Mouse (Mus musculus) left cerebral cortex, postnatal 25 days (tissue): ENCODE results near the gene Mgat5. TPM values are rescaled to one million over a fixed set of nuclear protein-coding genes. Genes with fewer than 3 reads are reported as not detected.

Source experiments
- DNase-seq, 2 experiments: peaks; one replicate each; pipeline ENCODE4 v3.0.0; 2022; ENCODE audit warnings: low spot score in 2 of 2, mixed read lengths in 1 of 2
- intact Hi-C: fragments of 180-260 bp; cut with DNase I; formaldehyde crosslinking; loops from one replicate; pipeline ENCODE4 v1.15.1; 2025
- total RNA-seq, 2 experiments: library from RNA; stranded (reverse); gene quantifications; 2 replicates each; pipeline ENCODE4 v1.2.3; 2021

Gene Mgat5
- total RNA-seq, 2 experiments from 2014 or later, result 79.9 to 80.9 TPM

DNA sequence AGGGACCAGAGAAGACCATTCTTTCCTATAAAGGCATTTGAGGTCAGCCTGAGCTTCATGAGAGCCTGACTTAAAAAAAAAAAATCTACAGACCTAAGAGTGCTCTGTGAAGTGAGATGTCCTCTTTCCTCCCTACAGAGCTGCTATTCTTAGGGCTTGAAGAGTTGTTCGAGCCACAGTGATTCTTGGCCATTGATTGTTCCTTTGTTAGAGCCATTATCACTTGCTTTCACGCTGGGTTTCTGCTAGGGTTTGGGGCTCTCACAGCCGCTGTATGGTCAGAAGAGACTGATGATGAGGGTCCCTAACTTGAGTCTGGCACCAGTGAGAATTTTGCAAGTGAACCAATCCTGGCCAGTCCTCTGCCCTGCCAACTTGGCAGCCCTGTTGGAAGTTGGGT lies 199.8 kb downstream of the Mgat5 start:
- DNase-seq, result no peak
- intact Hi-C loops, result no loop called here

DNA sequence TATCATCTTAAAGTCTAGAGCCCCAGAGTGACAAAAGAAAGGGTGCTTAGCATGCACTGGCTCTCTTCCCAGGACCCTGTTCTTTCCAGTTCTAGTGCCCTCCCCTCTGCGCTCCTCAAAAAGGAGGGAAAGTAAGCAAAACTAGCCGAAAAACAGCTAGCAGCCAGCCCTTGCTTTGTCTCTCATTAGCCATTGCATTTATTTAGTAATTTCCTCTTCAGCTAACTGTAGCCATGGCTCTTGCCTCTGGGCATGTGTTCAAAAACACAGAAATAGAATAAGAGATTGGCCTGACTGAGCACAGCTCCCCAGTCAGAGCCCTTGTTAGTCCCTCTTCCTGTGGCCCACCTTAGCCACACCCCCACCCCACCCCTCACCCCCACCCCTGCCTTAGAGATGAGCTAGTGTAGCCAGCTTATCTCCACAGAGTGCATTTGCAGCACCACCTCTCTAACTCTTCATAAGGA lies 204.2 kb downstream of the Mgat5 start:
- intact Hi-C loops, result no loop called here
- DNase-seq, result peak in 1 of 2 experiments; percentile 19

DNA sequence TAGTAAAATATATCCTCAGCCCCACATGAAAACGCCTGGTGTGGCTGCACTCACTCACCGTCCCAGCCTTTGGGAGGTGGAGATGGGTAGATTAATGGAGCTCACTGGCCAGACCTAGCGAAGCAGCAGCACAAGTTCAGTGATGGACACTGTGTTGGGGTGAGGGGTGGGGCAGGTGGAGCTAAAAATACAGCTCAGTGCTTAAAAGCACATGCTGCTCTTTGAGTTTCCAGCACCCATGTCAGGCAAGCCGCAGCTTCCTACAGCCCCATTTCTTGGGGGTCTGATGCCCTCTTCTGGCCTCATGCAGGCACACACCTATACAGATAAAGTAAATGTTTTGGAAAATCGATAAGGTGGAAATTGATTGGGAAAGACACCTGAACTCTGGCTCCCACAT lies 204.7 kb downstream of the Mgat5 start:
- no peak for DNase-seq
- intact Hi-C loops, result no loop called here

DNA sequence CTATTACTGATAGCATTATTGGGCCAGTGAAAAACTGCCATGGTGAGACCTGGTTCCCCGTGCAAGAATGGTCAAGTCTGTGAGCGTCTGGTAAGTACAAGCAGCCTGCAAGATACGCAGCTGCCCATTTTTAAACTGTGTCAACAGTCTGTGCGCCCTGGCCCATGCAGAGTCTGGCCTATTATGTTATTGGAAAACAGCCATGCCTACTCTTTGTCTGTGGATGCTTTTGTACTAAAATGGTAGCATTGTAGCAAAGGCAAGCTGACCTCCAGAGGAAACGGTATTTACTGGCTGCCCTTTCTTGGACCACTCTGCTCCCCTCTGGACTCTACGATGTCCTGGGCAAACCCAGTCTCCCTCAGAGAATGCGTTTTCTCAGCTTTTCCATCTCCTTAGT lies 209.7 kb downstream of the Mgat5 start:
- intact Hi-C loops, result no loop called here
- DNase-seq, result peak in 1 of 2 experiments; percentile 19

DNA sequence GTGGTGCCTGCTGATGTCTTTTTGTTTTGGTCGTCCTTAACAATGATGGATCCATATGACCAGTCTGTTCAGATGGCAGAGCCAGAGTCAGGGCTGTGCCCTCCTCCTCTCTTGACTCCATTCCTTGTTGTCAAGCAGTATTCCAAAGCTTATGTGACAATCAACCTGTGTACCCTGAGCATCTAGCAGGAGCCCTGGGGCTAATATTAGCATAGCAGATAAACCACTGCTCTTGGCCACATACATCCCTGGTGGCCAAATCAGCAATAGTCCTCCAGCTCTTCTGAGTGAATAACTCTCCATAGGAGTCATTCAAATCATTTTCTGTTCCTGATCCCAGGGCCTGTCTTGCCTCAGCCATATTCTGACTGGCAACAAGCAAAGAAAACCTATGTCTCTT lies 211.1 kb downstream of the Mgat5 start:
- intact Hi-C loops, result no loop called here

DNA sequence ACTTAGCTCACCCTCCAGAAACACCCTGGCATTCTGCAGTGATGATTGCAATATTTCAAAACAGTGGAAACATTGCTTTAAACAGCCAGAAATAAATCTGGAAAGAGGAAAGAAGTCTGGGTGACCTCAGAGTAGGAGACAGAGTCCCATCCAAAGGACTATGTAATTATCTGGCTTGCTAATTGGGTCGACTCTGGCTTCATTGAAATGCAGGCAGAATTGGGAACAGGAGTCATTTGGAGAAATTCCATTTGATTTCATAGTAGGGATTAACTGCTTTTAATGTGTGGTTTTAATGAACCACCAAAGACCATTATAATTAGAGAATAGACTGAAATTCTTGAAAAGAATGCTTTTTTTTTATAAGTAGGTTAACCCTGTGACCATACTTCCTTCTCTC lies 212.2 kb downstream of the Mgat5 start:
- intact Hi-C loops, result no loop called here
- DNase-seq, result no peak

More for the DNA sequence above, 211.1 kb downstream of the Mgat5 start:
- no peak for DNase-seq

DNA sequence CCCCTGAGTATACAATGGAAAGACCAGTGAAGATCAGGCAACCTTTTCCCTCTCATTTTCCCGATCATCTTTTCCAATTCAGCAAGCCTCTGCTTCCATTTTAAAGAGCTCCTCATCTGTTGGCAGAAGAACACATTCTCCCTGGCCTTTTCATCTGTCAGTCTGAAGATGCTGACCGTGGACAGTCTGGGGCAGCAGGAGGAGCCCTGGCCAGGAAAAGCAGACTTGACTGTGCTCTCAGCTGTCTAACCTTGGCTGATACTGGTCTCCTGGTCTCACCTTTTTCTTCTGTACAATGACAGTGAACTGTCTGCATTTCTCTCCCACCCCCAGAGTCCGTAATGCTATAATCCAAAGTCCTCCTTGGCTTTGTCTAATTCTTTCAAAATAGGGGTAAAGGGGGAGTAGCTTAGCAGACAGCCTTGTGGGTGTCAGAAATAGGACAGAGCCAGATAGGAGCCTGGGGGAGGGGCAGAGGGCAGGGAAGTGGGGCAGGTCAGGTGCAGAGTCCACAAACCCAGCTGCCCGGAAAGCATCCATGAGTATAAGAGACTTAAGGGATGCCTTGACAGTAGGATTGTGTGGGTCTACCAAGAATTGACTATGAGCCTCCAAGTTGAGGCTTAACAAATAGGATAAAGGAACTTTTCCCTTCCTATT lies 214.2 kb downstream of the Mgat5 start:
- intact Hi-C loops, result no loop called here
- no peak for DNase-seq

DNA sequence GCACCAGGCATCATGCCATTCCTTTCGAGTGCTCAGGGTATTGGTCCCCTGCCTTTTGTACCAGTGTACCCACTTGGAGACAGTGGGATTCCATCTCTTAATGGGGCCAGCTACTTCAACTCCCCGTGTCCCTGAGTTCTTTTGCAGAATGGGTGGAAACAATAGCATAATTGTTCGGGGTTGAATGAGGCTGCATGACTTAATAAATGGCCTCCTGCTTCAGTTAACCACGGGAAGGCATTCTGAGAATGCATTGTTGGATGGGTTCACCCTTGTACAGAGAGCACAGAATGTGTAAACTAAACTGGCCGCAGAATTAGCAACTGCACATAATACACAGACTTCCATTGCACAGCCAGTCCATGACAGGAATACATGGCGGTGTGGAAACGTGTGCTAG lies 214.8 kb downstream of the Mgat5 start:
- no peak for DNase-seq
- intact Hi-C loops, result no loop called here

DNA sequence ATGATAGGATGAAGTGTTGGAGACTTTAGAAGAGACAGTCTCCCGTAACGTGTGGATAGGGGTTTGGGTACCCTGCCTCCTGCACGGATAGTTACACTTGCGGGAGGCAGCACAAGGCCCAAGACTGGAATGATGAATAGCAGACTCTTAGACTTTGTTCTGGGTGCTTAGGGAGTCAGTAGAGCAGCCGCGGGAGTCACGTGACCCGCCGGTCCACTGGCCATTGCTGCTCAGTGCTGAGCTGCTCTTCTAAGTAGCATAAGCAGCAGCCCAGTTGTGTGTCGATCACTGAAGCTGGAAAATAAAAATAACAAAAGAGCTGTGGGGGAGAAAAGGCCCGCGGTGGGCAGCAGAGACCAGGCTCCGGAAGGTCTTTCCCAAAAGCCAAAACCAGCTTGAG lies 215.6 kb downstream of the Mgat5 start:
- intact Hi-C loops, result no loop called here

DNA sequence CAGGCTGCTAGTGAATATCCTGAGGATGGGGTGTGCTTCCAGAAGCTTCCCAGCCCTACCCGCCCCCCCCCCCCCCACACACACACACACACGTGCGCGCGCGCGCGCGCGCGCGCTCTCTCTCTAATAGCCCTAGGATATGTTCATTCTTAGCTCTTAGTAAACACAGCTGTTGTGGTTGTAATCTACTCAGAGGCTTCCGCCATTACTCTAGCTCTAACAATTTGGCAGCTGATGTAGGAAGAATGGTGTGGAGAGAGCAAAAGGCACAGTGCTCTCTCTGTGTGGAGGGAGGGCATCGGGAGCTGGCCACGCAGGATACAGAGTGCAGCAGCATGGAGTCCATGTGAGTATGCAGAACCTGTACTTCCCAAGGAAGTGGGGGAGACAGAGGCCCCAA lies 216.0 kb downstream of the Mgat5 start:
- DNase-seq, result no peak
- intact Hi-C loops, result no loop called here

More for the DNA sequence above, 215.6 kb downstream of the Mgat5 start:
- DNase-seq, result no peak

DNA sequence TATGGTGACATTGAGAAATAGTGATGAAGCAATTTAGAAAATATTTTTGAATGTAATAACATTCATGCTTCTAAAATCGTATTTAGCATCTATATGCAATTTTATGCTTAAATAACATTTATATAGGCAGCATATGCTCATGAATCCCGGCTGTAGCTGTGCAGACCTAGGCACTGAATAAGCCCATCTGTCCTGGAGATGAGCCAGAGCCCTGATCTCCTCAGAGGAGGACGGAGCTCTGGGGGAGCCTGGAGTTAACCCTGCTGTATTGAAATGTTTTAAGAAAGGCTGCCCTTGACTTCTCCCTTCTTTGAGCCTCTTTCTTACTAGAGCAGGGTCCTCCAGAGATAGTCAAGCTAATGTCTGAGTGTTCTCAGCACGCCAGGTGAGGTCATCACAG lies 217.8 kb downstream of the Mgat5 start:
- intact Hi-C loops, result no loop called here
- DNase-seq, result peak in 1 of 2 experiments; percentile 26

DNA sequence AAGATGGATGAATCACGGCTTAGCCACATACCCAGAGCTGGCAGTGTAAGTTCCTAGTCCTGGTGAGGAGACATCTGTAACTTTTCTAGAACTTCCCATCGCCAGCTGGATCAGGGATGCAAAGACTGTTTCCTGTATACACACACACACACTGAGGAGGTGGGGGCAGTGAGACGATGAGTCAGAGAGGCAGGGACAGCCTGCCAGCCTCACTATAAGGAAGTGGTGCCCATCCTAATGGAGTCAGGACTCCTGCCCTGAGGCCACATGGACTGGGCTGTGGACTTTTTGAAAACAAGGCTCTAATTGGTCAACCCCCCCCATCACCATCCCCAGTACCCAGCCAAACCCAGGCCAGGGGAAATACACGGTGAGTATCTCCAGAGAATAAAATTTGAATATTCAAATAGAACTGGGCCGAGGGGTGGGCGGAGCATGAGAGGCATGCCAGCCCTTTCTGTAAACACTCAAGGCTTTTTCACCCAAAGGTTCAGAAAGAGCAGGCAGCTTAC lies 220.3 kb downstream of the Mgat5 start:
- intact Hi-C loops, result loop anchor here (5.0 kb wide), 1 partner anchor 68 kb away; no protein-coding TSS in a partner anchor
- peak; percentile 48 to 90 for DNase-seq

DNA sequence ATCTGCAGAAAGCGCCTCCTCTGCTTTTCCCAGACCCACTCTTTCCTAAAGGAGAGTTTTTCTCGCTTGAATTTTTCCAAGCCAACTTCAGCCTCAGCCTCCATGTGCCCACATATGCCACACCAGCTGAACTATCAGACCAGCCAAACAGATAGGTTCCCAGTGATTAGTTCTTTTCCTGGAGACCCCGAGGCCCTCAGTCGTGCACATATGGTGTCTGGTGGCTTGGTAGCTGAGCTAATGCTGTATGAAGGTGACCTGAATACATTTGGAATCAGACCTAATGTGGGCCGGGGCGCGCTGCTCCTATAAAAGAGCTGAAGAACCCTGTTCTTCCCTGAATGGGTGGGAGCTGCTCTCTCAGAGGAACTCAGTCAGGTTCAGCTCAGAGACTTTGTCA lies 225.5 kb downstream of the Mgat5 start:
- peak in 1 of 2 experiments; percentile 49 for DNase-seq
- intact Hi-C loops, result no loop called here

DNA sequence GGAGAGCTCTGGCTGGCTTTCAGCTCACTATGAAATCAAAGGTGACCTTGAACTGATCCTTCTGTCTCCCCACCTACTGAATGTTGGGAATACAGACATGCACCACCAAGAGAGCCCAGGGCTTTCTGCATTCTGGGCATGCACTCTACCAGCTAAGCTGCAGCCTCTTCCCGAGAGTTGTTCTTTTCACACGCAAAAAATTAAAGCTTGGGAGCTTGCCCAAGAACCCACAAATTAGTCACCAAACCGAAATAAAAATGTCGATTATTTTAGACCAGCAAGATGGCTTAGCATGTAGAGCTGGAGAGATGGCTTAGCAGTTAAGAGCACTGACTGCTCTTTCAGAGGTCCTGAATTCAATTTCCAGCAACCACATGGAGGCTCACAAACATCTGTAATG lies 230.0 kb downstream of the Mgat5 start:
- peak; percentile 36 to 81 for DNase-seq
- intact Hi-C loops, result no loop called here

DNA sequence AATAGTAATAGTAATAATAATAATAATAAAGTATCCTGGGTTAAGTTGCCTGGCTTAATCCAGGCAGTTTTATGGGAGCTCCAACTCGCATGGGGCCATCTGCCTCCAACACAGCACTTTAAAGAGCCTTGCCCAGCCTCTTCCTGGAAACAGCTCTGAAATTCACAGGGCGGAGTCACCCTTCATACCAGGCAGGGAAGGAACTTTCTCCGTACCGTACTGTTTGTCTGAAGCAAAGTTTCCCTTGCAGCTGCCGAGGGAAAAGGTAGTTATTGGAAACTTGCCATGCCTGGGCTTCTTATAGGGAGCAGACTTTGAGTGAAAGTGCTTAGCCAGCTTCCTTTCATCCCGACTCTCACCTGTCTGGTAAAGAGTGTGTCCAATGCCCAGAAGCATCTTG lies 232.3 kb downstream of the Mgat5 start:
- intact Hi-C loops, result no loop called here
- DNase-seq, result no peak

DNA sequence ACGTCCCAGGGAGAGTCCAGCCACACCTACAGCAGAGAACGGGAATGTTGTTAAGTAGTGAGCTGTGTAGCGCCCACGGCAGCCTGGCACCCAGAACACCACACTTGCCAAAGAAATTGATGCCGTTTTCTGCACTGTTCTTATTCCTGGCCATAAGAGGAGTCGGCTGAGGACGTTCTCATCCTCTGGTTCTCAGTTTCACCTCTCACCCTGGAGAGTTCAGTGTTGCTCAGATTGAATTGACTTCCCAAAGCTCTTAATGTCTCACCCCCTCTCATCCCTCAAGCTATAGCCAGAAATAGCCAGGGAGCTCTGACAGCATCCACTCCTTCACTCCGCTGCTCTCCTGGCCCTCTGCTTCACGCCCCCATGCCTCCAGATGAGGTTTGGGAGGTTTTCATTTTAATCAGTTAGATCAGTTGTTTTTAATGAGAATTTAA lies 234.7 kb downstream of the Mgat5 start:
- DNase-seq, result peak; percentile 38 to 84
- intact Hi-C loops, result no loop called here

DNA sequence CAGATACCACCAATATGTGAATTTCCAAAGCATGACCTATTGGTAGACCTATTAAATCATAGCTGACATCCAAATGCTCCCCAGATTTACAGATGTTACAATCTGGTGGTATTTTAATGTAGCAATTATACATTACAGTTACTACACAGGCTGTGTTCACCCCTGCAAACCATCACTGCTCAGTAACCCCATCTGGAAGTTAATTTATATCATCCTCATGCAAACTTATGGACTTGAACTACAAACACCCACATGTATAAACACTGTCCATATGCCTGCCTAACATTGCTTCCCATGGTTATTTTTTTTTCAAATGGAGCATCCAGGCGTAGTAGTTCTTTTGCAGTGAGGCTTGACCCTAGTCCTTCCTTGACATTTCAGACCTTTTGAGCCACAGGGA lies 236.2 kb downstream of the Mgat5 start:
- peak in 1 of 2 experiments; percentile 33 for DNase-seq
- intact Hi-C loops, result no loop called here

DNA sequence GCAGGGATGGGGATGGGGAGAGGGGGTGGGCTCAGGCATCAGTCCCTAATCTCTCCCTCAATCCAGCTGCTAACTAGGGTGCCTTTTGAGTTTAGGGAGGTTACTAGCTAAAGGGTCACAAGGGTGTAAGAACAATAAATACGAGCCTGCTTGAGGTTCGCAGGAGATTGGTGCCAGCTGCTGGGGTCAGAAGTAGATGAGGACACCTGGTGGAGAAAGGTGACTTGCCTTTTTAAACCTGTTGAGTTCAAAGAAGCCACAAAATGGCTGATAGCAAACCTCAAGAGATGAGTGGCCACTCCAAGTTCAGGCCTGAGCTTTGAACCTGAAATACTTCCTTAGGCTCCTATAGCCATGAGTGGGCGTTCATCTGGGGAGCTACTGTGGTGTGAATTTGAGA lies 236.9 kb downstream of the Mgat5 start:
- DNase-seq, result no peak
- intact Hi-C loops, result no loop called here

DNA sequence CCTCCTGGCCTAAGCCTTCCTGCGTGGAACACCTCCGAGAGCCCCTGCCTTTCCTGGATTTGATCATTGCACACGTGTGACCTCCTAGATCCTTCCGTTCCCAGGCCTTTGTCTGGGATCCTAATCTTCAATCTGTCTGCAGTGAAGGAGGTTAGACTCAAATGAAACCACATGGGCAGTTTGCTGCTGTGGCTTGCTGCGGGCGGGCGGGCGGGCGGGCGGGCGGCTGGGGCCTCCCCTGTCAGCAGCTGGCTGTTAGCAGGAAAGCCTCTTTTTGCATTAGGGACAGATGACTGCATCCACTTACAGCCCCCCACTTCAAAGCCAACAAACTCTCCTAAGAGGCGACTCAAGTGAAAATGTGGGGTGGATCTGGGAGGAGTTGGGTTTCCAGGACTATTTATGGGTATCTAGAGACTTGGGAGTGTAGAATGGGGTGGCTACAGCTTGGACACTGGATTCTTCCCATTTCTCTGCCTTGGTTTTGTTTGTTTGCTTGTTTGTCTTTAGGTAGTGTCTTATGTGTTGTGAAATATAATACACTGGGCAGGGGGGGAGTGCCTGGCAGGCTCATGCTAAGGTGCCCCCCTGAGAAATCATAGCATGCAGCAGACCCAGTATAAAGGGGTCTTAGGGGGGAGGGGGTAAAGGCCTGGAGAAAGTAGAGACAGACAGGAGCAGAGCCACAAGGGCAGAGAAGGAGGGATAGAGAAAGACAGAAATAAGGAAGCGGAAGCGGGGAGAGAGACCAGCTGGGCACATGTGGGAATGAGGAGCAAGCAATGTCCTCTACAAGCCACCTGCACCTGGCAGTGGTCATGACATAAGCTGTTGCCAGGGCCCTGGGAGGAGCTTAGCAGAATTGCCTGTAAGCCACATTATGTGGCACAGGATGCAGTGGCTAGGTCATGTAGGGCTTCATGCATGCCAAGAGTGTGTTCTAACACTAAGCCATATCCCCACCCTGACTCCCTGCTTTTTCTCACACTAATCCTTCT lies 238.4 kb downstream of the Mgat5 start:
- no peak for DNase-seq
- intact Hi-C loops, result no loop called here

DNA sequence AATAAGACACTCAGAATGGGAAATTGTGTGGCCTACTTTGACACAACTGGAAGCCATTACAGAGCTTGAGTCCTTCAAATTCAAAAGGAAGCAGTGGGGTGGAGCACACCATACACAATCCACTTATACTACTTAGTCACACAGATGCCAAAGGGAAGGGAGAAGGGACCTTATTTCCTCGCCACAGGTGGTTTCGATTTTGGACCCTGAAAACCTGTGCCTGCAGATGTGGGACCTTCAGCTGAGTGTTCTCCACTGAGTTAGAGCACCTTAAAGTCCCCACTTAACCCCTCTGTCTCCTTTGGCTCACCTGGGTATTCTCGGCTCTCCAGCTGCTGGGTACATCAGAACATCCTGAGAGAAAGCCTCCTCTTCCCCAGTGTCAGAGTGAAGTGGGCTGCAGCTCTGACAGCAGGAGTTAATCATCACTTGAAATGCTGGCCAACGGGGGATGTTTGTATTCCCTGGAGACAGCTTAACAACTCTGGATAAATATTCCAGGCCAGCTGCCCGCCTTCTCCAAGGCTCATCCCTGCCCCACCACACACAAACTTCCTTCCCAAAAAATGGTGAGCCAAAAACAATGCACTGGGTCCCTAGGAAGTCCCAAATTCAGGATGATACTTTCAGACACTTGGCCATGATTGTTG lies 240.1 kb downstream of the Mgat5 start:
- DNase-seq, result no peak
- intact Hi-C loops, result no loop called here
